Mouse (Mus musculus): ENCODE data around the gene Plbd2. TPM values are rescaled to one million over a fixed set of nuclear protein-coding genes. Genes with fewer than 3 reads are reported as not detected.
"Not testable (repeated sequence)": the region's sequence is repeated elsewhere in the genome, so short reads cannot be mapped to it uniquely, and the experiment has no call there.

The Plbd2 gene
- polyA plus RNA-seq, 2 experiments = 4.3 to 10.3 TPM

- TF ChIP-seq EP300 (IDR thresholded peaks at IDR 0.05; ENCODE audit: low read depth) (no peak), CTCF (IDR thresholded peaks at IDR 0.05; ENCODE audit: low read depth) (peak; percentile 99)
- Histone ChIP-seq H3K4me3 (ENCODE audit: insufficient read depth in 1 of 2, low read depth in 2 of 2, low read length in 2 of 2) (peak overlapping the region in 1 of 2 experiments; percentile 45; a peak in 2 of 4 replicates), H3K27ac (no peak overlapping the region), H3K4me2 (ENCODE audit: low read depth) (peak overlapping the region; percentile 21), H3K9ac (replicated peaks) (no peak overlapping the region), H3K27me3 (ENCODE audit: control insufficient read depth, insufficient read depth, low read length) (no peaks in the 10 kb centered on the region), H3K4me1 (replicated peaks; ENCODE audit: control insufficient read depth in 2 of 2, insufficient read depth in 2 of 2, low read length in 1 of 2) (peaks cover 0 to 9% of the 10 kb centered on the region in 2 experiments; a peak in 2 of 4 replicates), H3K36me3 (replicated peaks; ENCODE audit: control insufficient read depth, insufficient read depth, low read depth) (no peaks in the 10 kb centered on the region), H3K9me3 (ENCODE audit: control insufficient read depth, low read length) (no peaks in the 10 kb centered on the region)
- 18% methylated on average over 16 of the region's 16 CpGs for whole genome bisulfite sequencing (ENCODE audit: insufficient replicate concordance)
- ATAC-seq (ENCODE audit: insufficient read depth) (peak; percentile 27; the same call in 1 of the 2 replicates), DNase-seq (ENCODE audit: low read depth in 3 of 3, low spot score in 3 of 3) (peak; percentile 42 to 50 (median 43))
Observed at GRCm38 (mm10) chr5:120505368-120505767, 1.9 kb upstream of the Plbd2 start.

- H3K4me3 ChIP-seq (ENCODE audit: insufficient read depth in 1 of 2, low read depth in 2 of 2, low read length in 2 of 2) = peak overlapping the region; percentile 83 to 87
- no peaks in the 10 kb centered on the region for H3K27me3 ChIP-seq (ENCODE audit: control insufficient read depth, insufficient read depth, low read length)
- 8% methylated on average over 12 of the region's 12 CpGs for WGBS (ENCODE audit: insufficient replicate concordance)
- no peaks in the 10 kb centered on the region for H3K9me3 ChIP-seq (ENCODE audit: control insufficient read depth, low read length)
- H3K4me1 ChIP-seq (replicated peaks; ENCODE audit: control insufficient read depth in 2 of 2, insufficient read depth in 2 of 2, low read length in 1 of 2) = peaks cover 0 to 9% of the 10 kb centered on the region in 2 experiments; a peak in 2 of 4 replicates
- peak overlapping the region; percentile 84 for H3K4me2 ChIP-seq (ENCODE audit: low read depth)
- TF ChIP-seq EP300 (IDR thresholded peaks at IDR 0.05; ENCODE audit: low read depth) (no peak), CTCF (IDR thresholded peaks at IDR 0.05; ENCODE audit: low read depth) (no peak)
- H3K9ac ChIP-seq (replicated peaks) = peak overlapping the region; percentile 76
- ATAC-seq (ENCODE audit: insufficient read depth) (0 out of 2 replicates have a peak, but pooled peaks have one; percentile 2), DNase-seq (ENCODE audit: low read depth in 3 of 3, low spot score in 3 of 3) (no peak)
- no peaks in the 10 kb centered on the region for H3K36me3 ChIP-seq (replicated peaks; ENCODE audit: control insufficient read depth, insufficient read depth, low read depth)
- no peak overlapping the region for H3K27ac ChIP-seq
Observed at GRCm38 (mm10) chr5:120502675-120503143, 716 bp downstream of the Plbd2 start.

GRCm38 (mm10) chr5:120502147-120502621 is 1.2 kb downstream of the Plbd2 start:
- DNase-seq (ENCODE audit: low read depth in 3 of 3, low spot score in 3 of 3) (no peak), ATAC-seq (ENCODE audit: insufficient read depth) (no peak)
- no peaks in the 10 kb centered on the region for H3K36me3 ChIP-seq (replicated peaks; ENCODE audit: control insufficient read depth, insufficient read depth, low read depth)
- H3K9ac ChIP-seq (replicated peaks) = no peak overlapping the region
- no peak for TF ChIP-seq EP300 (IDR thresholded peaks at IDR 0.05; ENCODE audit: low read depth)
- no peak for TF ChIP-seq CTCF (IDR thresholded peaks at IDR 0.05; ENCODE audit: low read depth)
- 61% methylated on average over 9 of the region's 9 CpGs for WGBS (ENCODE audit: insufficient replicate concordance)
- no peaks in the 10 kb centered on the region for H3K9me3 ChIP-seq (ENCODE audit: control insufficient read depth, low read length)
- peak overlapping the region; percentile 84 for H3K4me2 ChIP-seq (ENCODE audit: low read depth)
- no peaks in the 10 kb centered on the region for H3K27me3 ChIP-seq (ENCODE audit: control insufficient read depth, insufficient read depth, low read length)
- no peak overlapping the region for H3K27ac ChIP-seq
- H3K4me1 ChIP-seq (replicated peaks; ENCODE audit: control insufficient read depth in 2 of 2, insufficient read depth in 2 of 2, low read length in 1 of 2) = peaks cover 0 to 9% of the 10 kb centered on the region in 2 experiments; a peak in 2 of 4 replicates
- H3K4me3 ChIP-seq (ENCODE audit: insufficient read depth in 1 of 2, low read depth in 2 of 2, low read length in 2 of 2) = peak overlapping the region; percentile 83 to 87; a peak in 3 of 4 replicates

- not testable (repeated sequence) for H3K36me3 ChIP-seq (replicated peaks; ENCODE audit: control insufficient read depth, insufficient read depth, low read depth); H3K4me2 ChIP-seq (ENCODE audit: low read depth); H3K9me3 ChIP-seq (ENCODE audit: control insufficient read depth, low read length); H3K27ac ChIP-seq; H3K27me3 ChIP-seq (ENCODE audit: control insufficient read depth, insufficient read depth, low read length); DNase-seq (ENCODE audit: low read depth in 3 of 3, low spot score in 3 of 3); H3K4me1 ChIP-seq (replicated peaks; ENCODE audit: control insufficient read depth in 2 of 2, insufficient read depth in 2 of 2, low read length in 1 of 2); ATAC-seq (ENCODE audit: insufficient read depth); H3K9ac ChIP-seq (replicated peaks); H3K4me3 ChIP-seq (ENCODE audit: insufficient read depth in 1 of 2, low read depth in 2 of 2, low read length in 2 of 2)
- 71% methylated on average over 9 of the region's 9 CpGs for WGBS (ENCODE audit: insufficient replicate concordance)
Observed at GRCm38 (mm10) chr5:120500609-120501008, 2.8 kb downstream of the Plbd2 start.

GRCm38 (mm10) chr5:120499202-120499601 is 4.2 kb downstream of the Plbd2 start:
- WGBS (ENCODE audit: insufficient replicate concordance) = 61% methylated on average over 4 of the region's 4 CpGs
- H3K9ac ChIP-seq (replicated peaks) = no peak overlapping the region
- no peak overlapping the region for H3K4me3 ChIP-seq (ENCODE audit: insufficient read depth in 1 of 2, low read depth in 2 of 2, low read length in 2 of 2)
- ATAC-seq (ENCODE audit: insufficient read depth) (no peak), DNase-seq (ENCODE audit: low read depth in 3 of 3, low spot score in 3 of 3) (no peak)
- H3K4me1 ChIP-seq (replicated peaks; ENCODE audit: control insufficient read depth in 2 of 2, insufficient read depth in 2 of 2, low read length in 1 of 2) = peaks cover 0 to 6% of the 10 kb centered on the region in 2 experiments; a peak in 1 of 4 replicates
- no peaks in the 10 kb centered on the region for H3K27me3 ChIP-seq (ENCODE audit: control insufficient read depth, insufficient read depth, low read length)
- H3K27ac ChIP-seq = no peak overlapping the region
- no peaks in the 10 kb centered on the region for H3K9me3 ChIP-seq (ENCODE audit: control insufficient read depth, low read length)
- H3K4me2 ChIP-seq (ENCODE audit: low read depth) = no peak overlapping the region
- TF ChIP-seq EP300 (IDR thresholded peaks at IDR 0.05; ENCODE audit: low read depth) (no peak), CTCF (IDR thresholded peaks at IDR 0.05; ENCODE audit: low read depth) (no peak)
- H3K36me3 ChIP-seq (replicated peaks; ENCODE audit: control insufficient read depth, insufficient read depth, low read depth) = no peaks in the 10 kb centered on the region

Measured in liver, embryonic 14.5 days (tissue).